Mouse (Mus musculus) CH12.LX (cell line): Measurements from ENCODE around the gene Olfr543. TPM values are rescaled to one million over a fixed set of nuclear protein-coding genes. Genes with fewer than 3 reads are reported as not detected.
"Not testable (repeated sequence)": the region's sequence is repeated elsewhere in the genome, so short reads cannot be mapped to it uniquely, and the experiment has no call there.

Experiments used
- DNase-seq: peaks from one replicate; pipeline ENCODE4 v3.0.0-alpha.2; 2013; ENCODE audit errors: extremely low read depth
- H3K27ac ChIP-seq: 2 replicates; pipeline ENCODE4 v1.5.1; 2012; ENCODE audit warnings: low read depth, mild to moderate bottlenecking, control low read depth, moderate library complexity; ENCODE audit not compliant: insufficient read depth
- H3K27me3 ChIP-seq: replicated peaks from 2 replicates; pipeline ENCODE3; 2012; ENCODE audit warnings: inconsistent platforms
- H3K36me3 ChIP-seq, 2 experiments: replicated peaks in 1 of 2; 2 replicates each; pipeline versions ENCODE3 to v1.6.1; 2012; ENCODE audit warnings: inconsistent platforms in 1 of 2, low read length in 1 of 2, mild to moderate bottlenecking in 1 of 2, mixed read lengths in 1 of 2, moderate library complexity in 1 of 2; ENCODE audit not compliant: control insufficient read depth in 1 of 2, insufficient read depth in 1 of 2
- H3K4me1 ChIP-seq, 2 experiments: 2 replicates each; pipeline ENCODE4 v1.6.1; 2012; ENCODE audit warnings: inconsistent platforms in 1 of 2, moderate library complexity in 1 of 2; ENCODE audit not compliant: insufficient read depth in 2 of 2, control insufficient read depth in 1 of 2
- H3K4me2 ChIP-seq: 2 replicates; pipeline ENCODE4 v1.6.1; 2012; ENCODE audit warnings: low read depth, mild to moderate bottlenecking, control low read depth; ENCODE audit not compliant: poor library complexity, insufficient read depth, severe bottlenecking
- H3K4me3 ChIP-seq, 3 experiments: fragments of 150-350 bp in 1 of 3; sonication (generic) in 1 of 3; replicated peaks in 1 of 3; 2 replicates each; pipeline versions ENCODE3 to v1.5.1; 2011 to 2012; ENCODE audit warnings: low read depth in 2 of 3, low read length in 2 of 3, mild to moderate bottlenecking in 2 of 3, moderate library complexity in 2 of 3, control low read depth in 1 of 3, improper control_type of control experiment in 1 of 3, inconsistent platforms in 1 of 3, mixed read lengths in 1 of 3; ENCODE audit not compliant: poor library complexity in 1 of 3
- H3K79me2 ChIP-seq: replicated peaks from 2 replicates; pipeline ENCODE4 v1.6.1; 2012; ENCODE audit warnings: mild to moderate bottlenecking, moderate library complexity; ENCODE audit not compliant: control insufficient read depth, poor library complexity, insufficient read depth, severe bottlenecking; ENCODE audit errors: extremely low read depth
- H3K9ac ChIP-seq: 2 replicates; pipeline ENCODE4 v1.6.1; 2012; ENCODE audit warnings: low read depth, mild to moderate bottlenecking, control low read depth, moderate library complexity; ENCODE audit not compliant: insufficient read depth
- H3K9me3 ChIP-seq: replicated peaks from 2 replicates; pipeline ENCODE3; 2012; ENCODE audit warnings: low read length, inconsistent platforms, mixed read lengths
- BHLHE40 ChIP-seq: IDR thresholded peaks from 2 replicates; pipeline ENCODE4 v1.6.1; 2011; ENCODE audit warnings: mild to moderate bottlenecking, low read depth, low read length, improper control_type of control experiment
- CTCF ChIP-seq, 2 experiments: IDR thresholded peaks in 1 of 2; conservative IDR thresholded peaks in 1 of 2; 2 replicates each; pipeline ENCODE4 v1.5.1; 2011 to 2012; ENCODE audit warnings: low read depth in 2 of 2, low read length in 2 of 2, improper control_type of control experiment in 1 of 2, inconsistent platforms in 1 of 2, mild to moderate bottlenecking in 1 of 2, moderate library complexity in 1 of 2
- E2F4 ChIP-seq: IDR thresholded peaks from 2 replicates; pipeline ENCODE4 v1.6.1; 2011; ENCODE audit warnings: low read depth, low read length, improper control_type of control experiment; ENCODE audit not compliant: insufficient replicate concordance
- ELF1 ChIP-seq: IDR thresholded peaks from 2 replicates; pipeline ENCODE4 v1.6.1; 2014; ENCODE audit warnings: low read depth, mild to moderate bottlenecking, inconsistent platforms, low read length, improper control_type of control experiment
- EP300 ChIP-seq: IDR thresholded peaks from 2 replicates; pipeline ENCODE4 v1.6.1; 2011; ENCODE audit warnings: low read length, improper control_type of control experiment
- ETS1 ChIP-seq: conservative IDR thresholded peaks from 2 replicates; pipeline ENCODE4 v1.6.1; 2012; ENCODE audit warnings: low read depth, mild to moderate bottlenecking, inconsistent platforms, low read length, improper control_type of control experiment, moderate library complexity
- KAT2A ChIP-seq: IDR thresholded peaks from 2 replicates; pipeline ENCODE4 v1.6.1; 2012; ENCODE audit warnings: low read length, improper control_type of control experiment, inconsistent platforms; ENCODE audit not compliant: insufficient replicate concordance
- MAFK ChIP-seq: IDR thresholded peaks from 2 replicates; pipeline ENCODE4 v1.6.1; 2011; ENCODE audit warnings: low read length, improper control_type of control experiment; ENCODE audit not compliant: insufficient replicate concordance
- MAX ChIP-seq: IDR thresholded peaks from 2 replicates; pipeline ENCODE4 v1.6.1; 2011; ENCODE audit warnings: low read length, improper control_type of control experiment
- MXI1 ChIP-seq: IDR thresholded peaks from 2 replicates; pipeline ENCODE4 v1.6.1; 2011; ENCODE audit warnings: mild to moderate bottlenecking, low read depth, low read length, improper control_type of control experiment
- NRF1 ChIP-seq: IDR thresholded peaks from 2 replicates; pipeline ENCODE4 v1.6.1; 2014; ENCODE audit warnings: low read depth, mild to moderate bottlenecking, inconsistent platforms, low read length, improper control_type of control experiment, moderate library complexity
- POLR2A ChIP-seq: IDR thresholded peaks from 2 replicates; pipeline ENCODE4 v1.6.1; 2011; ENCODE audit warnings: low read depth, mild to moderate bottlenecking, improper control_type of control experiment, low read length
- POLR2AphosphoS2 ChIP-seq: IDR thresholded peaks from 2 replicates; pipeline ENCODE4 v1.6.1; 2011; ENCODE audit warnings: low read depth, low read length, improper control_type of control experiment
- RAD21 ChIP-seq: IDR thresholded peaks from 2 replicates; pipeline ENCODE4 v1.6.1; 2011; ENCODE audit warnings: low read depth, mild to moderate bottlenecking, low read length, improper control_type of control experiment, moderate library complexity
- TBP ChIP-seq: conservative IDR thresholded peaks from 2 replicates; pipeline ENCODE4 v1.6.1; 2011; ENCODE audit warnings: low read depth, low read length, improper control_type of control experiment
- TCF12 ChIP-seq: IDR thresholded peaks from 2 replicates; pipeline ENCODE4 v1.6.1; 2014; ENCODE audit warnings: low read depth, mild to moderate bottlenecking, inconsistent platforms, low read length, improper control_type of control experiment
- UBTF ChIP-seq: IDR thresholded peaks from 2 replicates; pipeline ENCODE4 v1.6.1; 2012; ENCODE audit warnings: low read depth, mild to moderate bottlenecking, inconsistent platforms, low read length, improper control_type of control experiment, moderate library complexity
- USF2 ChIP-seq: conservative IDR thresholded peaks from 2 replicates; pipeline ENCODE4 v1.6.1; 2011; ENCODE audit warnings: low read depth, low read length, improper control_type of control experiment
- ZC3H11A ChIP-seq: IDR thresholded peaks from 2 replicates; pipeline ENCODE4 v1.6.1; 2012; ENCODE audit warnings: low read depth, mild to moderate bottlenecking, inconsistent platforms, low read length, improper control_type of control experiment
- ZMIZ1 ChIP-seq: IDR thresholded peaks from 2 replicates; pipeline ENCODE4 v1.6.1; 2012; ENCODE audit warnings: low read depth, mild to moderate bottlenecking, inconsistent platforms, low read length, improper control_type of control experiment
- ZNF384 ChIP-seq: IDR thresholded peaks from 2 replicates; pipeline ENCODE4 v1.6.1; 2012; ENCODE audit warnings: low read depth, low read length, improper control_type of control experiment, inconsistent platforms
- dilution Hi-C: fragments of 300-500 bp; cut with MboI; formaldehyde crosslinking; loops from 2 replicates; pipeline ENCODE4 v1.14.3; 2020; ENCODE audit warnings: low sequenced_read_pairs; ENCODE audit not compliant: extremely low pct_unique_long_range_greater_than_20kb, extremely low pct_ligation_motif_present
- in situ Hi-C: fragments of 300-500 bp; cut with MboI; formaldehyde crosslinking; loops from 3 replicates; pipeline ENCODE4 v1.14.3; 2019; ENCODE audit warnings: low sequenced_read_pairs, low pct_ligation_motif_present, low pct_unique_long_range_greater_than_20kb, mixed read lengths
- polyA plus RNA-seq: library from polyadenylated mRNA; unstranded; fragments of >175 nt; gene quantifications from 2 replicates; pipeline ENCODE4 v1.2.1, GENCODE M21; 2012; ENCODE audit warnings: low read depth; ENCODE audit not compliant: insufficient read length
- total RNA-seq, 2 experiments: library from RNA; depleted of rRNA; stranded (reverse); fragments of 300-350 nt in 1 of 2; fragments of >200 nt in 1 of 2; gene quantifications; 2 replicates each; pipeline ENCODE4 v1.2.3; 2012 to 2014

The Olfr543 gene
- total and polyA plus RNA-seq, 3 experiments = 1.1 TPM; not detected in 2

GRCm38 (mm10) chr7:102501986-102502385 is 20.5 kb upstream of the Olfr543 start:
- no peak overlapping the region for H3K4me2 ChIP-seq
- DNase-seq = no peak
- H3K4me3 ChIP-seq = no peak overlapping the region
- in situ Hi-C loops (loop anchor here (10.0 to 25.0 kb wide), 2 partner anchors 260 to 413 kb away; partner anchors contain the start of genes Olfr560, Olfr561, Olfr571 and Olfr78), dilution Hi-C loops (no loop called here)
- no peaks in the 10 kb centered on the region for H3K27me3 ChIP-seq
- 0 out of 4 replicates have a peak, but pooled peaks cover 0 to 3% of the 10 kb centered on the region in 2 experiments for H3K4me1 ChIP-seq
- no peak overlapping the region for H3K27ac ChIP-seq
- H3K79me2 ChIP-seq = no peaks in the 10 kb centered on the region
- no peak overlapping the region for H3K9ac ChIP-seq
- H3K9me3 ChIP-seq = no peaks in the 10 kb centered on the region
- H3K36me3 ChIP-seq = no peaks in the 10 kb centered on the region
- TF ChIP-seq USF2 = no peak
- no peak for TF ChIP-seq POLR2A
- TF ChIP-seq POLR2AphosphoS2 = no peak
- no peak for TF ChIP-seq MAX
- no peak for TF ChIP-seq UBTF
- TF ChIP-seq RAD21 = no peak
- TF ChIP-seq KAT2A = no peak
- no peak for TF ChIP-seq NRF1
- no peak for TF ChIP-seq TCF12
- no peak for TF ChIP-seq BHLHE40
- no peak for TF ChIP-seq ETS1

GRCm38 (mm10) chr7:102499473-102499872 is 18.0 kb upstream of the Olfr543 start, which contains the start of gene Olfr545:
Olfr545 (minus strand) TSS chr7:102499573.
- no peaks in the 10 kb centered on the region for H3K79me2 ChIP-seq
- H3K27me3 ChIP-seq = no peaks in the 10 kb centered on the region
- in situ Hi-C loops = no loop called here
- H3K4me1 ChIP-seq = 0 out of 4 replicates have a peak, but pooled peaks cover 0 to 3% of the 10 kb centered on the region in 2 experiments
- DNase-seq = no peak
- dilution Hi-C loops = no loop called here
- no peak within 1 kb of the TSS for H3K4me2 ChIP-seq
- no peaks in the 10 kb centered on the region for H3K9me3 ChIP-seq
- H3K36me3 ChIP-seq = no peaks in the 10 kb centered on the region
- H3K27ac ChIP-seq = no peak within 1 kb of the TSS
- no peak within 1 kb of the TSS for H3K9ac ChIP-seq
- no peak for TF ChIP-seq ZNF384
- no peak for TF ChIP-seq ELF1
- TF ChIP-seq CTCF (conservative IDR thresholded peaks at IDR 0.05 in 1 of 2, IDR thresholded peaks at IDR 0.05 in 1 of 2; ENCODE audit: low read depth in 2 of 2, low read length in 2 of 2) = no peak
- TF ChIP-seq MAFK = no peak
- no peak for TF ChIP-seq BHLHE40
- no peak for TF ChIP-seq EP300
- no peak for TF ChIP-seq USF2
- no peak for TF ChIP-seq MXI1
- no peak for TF ChIP-seq ZC3H11A
- no peak for TF ChIP-seq POLR2AphosphoS2
- no peak for TF ChIP-seq ZMIZ1
- no peak for TF ChIP-seq MAX
- TF ChIP-seq E2F4 = no peak
- TF ChIP-seq TBP = no peak
- no peak within 1 kb of the TSS for H3K4me3 ChIP-seq

- H3K4me3 ChIP-seq, H3K27me3 ChIP-seq, H3K9me3 ChIP-seq, H3K4me1 ChIP-seq, DNase-seq, H3K27ac ChIP-seq, H3K4me2 ChIP-seq, H3K9ac ChIP-seq, H3K79me2 ChIP-seq, dilution Hi-C loops, H3K36me3 ChIP-seq, in situ Hi-C loops: not testable (repeated sequence)
These were observed 12.9 kb upstream of the Olfr543 start for GRCm38 (mm10) chr7:102494416-102494815.
